Mouse (Mus musculus): Measurements from ENCODE around the gene Il1rap.

Gene Il1rap

DNA sequence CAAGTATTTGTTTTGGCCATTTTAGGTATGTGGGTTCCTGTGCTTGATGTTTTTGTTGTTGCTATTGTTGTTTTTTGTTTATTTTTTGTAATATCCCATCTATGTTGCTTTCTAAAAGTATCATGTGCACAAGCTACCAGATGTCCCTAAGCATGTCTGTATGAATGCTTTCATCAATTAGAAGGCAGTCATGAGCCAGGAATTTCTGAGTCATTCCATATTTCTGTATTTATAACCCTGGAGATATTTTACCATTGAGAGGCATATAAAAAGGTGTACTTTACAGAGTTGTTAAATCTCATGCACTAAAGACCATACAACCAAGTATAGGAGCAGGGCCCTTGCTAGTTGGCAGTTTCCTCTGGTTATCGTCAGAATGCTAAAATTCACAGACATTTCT, 41.6 kb downstream of the Il1rap start:
- DNase-seq, result no peak

DNA sequence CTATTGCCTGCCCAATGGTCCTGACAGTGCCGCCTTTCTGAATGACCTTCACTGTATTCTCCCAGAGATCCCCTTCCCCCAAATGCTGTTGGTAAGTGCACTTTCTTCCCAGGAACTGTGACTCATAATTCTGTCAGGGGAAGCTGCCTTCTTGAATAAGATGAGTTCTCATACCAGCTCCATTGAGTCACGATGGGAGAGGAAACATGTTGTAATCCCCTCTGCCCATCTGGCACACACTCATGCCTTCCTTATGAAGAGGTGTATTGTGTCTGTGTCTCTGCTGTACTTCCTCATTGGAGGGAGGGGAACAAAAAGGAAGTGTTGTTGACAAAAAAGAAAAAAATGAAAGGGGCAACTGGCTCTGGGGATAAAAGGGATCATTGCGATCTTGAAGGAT, 44.6 kb downstream of the Il1rap start:
- no peak for DNase-seq

DNA sequence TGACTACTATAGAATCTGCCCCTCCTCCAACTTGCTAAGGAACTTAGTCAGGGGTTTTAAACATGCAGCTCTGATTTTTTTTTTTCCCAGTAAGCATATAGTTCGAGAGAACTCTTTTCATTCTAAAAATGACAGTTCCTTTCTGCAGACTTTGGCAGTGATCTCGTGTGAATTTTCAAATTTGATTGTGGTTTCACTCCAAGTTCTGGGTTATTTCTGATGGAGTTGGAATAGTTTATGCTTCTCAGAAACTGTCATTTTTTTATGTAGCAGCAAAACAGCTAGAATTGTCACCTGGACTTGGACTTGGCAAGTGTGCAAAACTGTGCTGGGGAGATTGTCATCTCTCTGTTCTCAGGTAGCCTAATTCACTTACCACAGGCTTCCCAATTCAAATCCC, 53.3 kb downstream of the Il1rap start:
- no peak for DNase-seq

DNA sequence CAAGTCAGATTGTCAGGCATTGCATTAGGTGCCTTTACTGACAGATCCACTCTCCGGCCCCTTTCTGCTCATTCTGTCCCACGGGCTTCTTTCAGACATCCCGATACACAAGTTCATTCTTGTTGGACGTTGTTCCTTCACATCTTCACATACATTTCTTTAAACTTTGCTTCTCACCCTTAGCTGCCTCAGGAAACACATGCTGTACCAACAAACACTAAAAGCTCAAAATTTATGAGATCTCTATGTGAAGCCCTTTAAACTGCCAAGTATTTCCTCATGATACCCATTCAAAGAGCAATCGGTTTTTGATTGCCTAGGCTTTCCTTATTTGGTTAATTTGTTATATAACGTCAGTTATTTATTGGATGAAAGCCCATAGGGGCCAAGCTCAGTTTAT, 61.6 kb downstream of the Il1rap start:
- no peak for DNase-seq

DNA sequence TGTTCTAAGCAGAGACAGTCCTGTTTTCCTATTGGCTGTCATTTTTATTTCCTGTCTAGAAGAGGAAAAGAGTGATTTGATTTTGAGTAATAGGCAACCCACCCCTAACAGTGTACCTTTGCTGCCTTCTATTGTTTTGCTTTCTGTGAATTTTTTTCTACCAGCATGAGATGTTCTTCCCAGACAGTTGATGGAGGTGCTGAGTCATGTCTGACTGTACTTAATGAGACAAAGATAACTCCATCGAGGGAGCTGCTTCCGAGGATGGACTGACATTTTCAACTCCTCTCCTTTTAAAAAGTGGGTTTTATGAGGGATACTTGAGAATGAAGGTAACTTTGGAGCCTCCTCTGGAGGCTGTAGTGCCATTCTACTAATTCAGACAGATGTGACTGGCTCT, 64.6 kb downstream of the Il1rap start:
- no peak for DNase-seq

DNA sequence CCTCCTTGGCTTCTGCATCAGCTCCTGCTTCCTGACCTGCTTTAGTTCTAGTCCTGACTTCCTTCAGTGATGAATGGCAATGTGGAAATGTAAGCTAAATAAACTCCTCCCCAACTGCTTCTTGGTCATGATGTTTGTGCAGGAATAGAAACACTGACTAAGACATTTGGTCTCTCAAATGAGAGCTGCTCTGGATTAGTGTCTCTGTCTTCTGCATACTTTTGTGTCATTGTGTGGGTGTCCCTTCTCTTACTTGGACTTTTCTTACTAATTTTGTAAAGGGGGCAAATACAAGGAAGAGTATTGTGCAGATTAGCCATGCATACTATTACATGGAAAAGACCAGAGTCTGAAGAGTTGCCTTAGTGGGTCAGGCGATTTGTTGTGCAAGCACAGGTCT, 65.5 kb downstream of the Il1rap start:
- DNase-seq, result no peak

DNA sequence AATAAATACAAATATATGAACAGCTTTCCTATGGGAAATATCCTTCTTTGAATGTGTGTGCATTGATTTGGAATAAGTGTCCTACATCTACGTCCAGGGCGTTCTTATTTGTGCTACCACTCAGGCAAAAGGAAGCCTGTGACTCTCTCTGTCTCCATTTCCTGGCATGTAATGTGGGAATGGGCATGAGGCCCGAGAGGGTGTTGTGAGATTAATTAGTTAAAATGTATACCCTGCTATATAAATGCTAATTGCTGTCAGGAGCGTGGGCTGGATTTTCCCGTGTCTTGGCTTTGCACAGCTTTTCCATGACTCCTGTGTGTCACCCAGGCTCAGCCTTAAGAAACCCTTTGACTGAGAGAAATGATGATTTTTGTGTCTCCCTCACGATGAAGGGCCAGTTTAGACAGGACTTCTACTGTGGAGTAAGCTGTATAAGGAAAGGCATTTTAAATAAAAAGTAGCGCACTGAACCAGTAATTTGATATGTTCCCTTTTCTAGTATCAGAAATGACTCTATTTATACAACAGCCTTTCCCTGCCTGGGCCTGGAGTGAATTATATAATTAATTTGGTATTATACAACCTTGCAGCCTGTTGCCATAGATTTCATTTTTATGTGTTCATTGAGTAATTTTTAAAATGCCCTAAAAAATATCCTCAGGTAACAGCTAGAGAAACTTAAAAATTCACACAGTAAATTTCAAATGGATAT, 81.4 kb downstream of the Il1rap start:
- DNase-seq, result no peak

DNA sequence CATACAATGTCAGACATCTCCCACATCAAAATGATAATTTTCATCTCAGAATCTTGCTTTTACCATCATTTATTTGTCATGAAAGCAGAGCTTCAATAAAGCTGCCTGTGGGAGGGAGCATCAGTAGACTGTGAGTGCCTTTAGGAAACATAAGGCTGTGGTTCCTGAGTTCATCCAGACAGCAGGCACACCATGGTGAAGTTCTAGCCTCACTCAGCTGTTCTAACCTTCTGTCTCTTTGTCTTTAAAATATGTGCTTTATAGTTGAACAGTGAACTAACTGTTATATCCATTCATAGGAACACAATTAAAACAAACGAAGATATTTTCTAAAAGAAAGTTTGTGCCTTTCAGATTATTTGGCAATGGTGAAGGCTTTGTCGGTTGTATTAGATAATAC, 84.9 kb downstream of the Il1rap start:
- DNase-seq, result no peak

DNA sequence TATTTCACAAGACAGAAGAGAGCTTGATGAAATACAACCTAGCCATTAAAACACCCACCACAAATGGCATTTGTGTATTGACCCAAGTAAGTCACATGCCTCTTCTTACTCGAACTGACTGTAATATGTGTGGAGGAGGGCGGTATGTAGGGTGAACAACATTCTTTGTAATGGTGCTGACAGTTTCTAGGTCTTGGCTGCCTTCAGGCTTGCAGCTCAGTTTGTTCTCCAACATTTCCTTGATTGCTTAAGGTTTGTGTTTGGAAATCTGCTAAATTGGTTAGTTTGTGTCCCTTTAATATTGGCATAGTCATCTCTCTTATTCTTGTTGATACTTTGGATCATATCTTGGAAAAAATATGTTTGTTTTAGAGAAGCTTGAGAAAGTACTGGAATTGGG, 87.6 kb downstream of the Il1rap start:
- no peak for DNase-seq

DNA sequence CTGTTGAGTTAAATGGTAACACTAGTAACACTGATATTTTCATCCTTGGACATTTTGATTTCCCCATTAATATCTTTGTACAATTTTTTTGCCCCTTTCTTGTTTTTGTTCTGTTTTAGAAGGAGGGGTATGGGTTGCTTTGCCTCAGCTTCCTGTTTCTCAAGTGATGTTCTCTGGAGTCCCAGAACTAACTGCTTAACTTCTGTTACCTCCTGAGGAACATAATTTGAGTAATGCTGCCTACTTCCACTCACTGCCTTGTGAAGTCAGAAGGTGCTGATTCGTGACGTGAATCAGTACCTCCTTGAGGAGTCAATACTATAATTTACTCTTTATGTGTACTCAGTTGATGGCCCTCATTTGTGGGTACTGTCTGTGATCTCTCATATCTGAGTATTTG, 98.9 kb downstream of the Il1rap start:
- DNase-seq, result no peak

DNA sequence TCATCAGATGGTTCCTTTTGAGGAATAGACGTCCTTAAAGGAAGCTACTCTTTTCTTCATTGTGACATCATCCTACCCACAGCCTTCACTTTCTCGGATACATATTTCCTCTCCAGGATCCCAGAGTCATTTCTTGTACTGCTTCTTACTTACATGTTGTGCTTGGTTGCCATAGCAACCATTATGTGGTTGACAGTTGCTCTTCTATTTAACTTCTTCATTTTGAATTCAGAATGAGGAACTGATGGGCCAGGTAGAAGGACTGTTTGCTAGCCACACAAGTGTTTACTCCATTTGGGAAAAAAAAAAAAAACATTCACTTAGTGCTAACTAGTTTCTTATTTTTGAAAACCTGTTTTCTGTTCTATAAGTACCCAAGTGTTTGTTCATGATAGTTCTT, 108.3 kb downstream of the Il1rap start:
- no peak for DNase-seq

DNA sequence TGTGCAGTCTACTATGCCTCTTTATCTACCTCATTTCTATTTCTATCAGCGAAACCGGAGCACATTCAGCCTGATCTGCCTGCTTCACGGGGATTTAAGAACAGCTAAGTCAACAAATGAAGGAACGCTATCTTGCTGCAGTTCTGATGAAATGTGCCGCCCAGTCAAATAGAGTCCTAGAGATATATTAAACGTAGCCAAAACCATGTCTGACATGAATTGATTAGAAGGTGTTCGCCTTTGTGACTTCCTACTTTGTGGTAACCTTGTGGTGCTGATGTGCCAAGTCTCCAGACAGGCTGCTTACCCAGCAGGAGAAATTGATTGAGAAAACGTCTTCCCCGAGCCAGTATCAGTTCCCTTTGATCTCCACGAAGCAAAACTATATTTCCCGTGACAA, 109.8 kb downstream of the Il1rap start:
- no peak for DNase-seq

DNA sequence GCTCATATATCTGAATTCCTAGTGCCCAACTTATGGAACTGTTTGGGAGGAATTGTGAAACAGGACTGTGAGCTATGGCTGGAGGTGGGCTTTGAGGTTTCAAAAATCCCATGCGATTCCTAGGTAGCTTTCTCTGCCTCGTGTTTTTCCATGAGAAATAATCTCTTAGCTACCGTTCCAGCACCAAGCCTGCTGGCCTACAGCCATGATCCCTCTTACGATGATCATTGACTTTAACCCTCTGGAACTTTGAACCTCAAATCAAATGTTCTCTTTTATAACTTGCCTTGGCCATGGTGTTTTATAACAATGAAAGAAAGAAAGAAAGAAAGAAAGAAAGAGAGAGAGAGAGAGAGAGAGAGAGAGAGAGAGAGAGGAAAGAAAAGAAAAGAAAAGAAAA, 116.6 kb downstream of the Il1rap start:
- no peak for DNase-seq

DNA sequence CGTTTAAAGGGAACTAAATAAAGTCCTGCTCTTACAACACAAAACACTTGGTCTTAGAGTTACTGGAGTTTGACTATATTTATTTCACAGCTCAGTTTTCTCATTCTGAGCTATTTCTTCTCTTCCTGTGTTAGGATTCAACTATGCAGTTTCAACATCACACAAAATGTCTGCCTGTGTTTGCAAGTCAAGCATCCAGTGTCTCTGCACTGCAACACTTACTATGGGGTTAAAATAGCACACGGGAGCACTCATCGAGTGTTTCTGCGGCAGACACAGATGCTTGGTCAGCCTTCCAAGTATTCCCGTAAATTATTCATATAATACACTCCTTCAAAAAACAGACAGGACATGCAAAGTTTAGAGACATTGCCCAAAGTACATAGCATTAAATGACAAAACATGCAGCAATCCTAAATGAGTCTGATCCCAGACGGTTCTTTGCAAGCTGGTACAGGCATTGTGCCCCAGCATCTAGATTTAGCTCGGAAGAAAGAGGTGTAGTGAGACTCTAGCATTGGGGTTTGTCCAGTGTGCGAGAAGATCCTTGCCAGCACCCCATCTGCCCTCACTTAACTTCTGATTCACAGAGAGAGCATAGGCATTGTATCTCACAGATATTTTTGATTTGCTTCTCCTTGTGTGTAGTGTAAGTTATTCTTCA, 119.1 kb downstream of the Il1rap start:
- DNase-seq, result no peak

DNA sequence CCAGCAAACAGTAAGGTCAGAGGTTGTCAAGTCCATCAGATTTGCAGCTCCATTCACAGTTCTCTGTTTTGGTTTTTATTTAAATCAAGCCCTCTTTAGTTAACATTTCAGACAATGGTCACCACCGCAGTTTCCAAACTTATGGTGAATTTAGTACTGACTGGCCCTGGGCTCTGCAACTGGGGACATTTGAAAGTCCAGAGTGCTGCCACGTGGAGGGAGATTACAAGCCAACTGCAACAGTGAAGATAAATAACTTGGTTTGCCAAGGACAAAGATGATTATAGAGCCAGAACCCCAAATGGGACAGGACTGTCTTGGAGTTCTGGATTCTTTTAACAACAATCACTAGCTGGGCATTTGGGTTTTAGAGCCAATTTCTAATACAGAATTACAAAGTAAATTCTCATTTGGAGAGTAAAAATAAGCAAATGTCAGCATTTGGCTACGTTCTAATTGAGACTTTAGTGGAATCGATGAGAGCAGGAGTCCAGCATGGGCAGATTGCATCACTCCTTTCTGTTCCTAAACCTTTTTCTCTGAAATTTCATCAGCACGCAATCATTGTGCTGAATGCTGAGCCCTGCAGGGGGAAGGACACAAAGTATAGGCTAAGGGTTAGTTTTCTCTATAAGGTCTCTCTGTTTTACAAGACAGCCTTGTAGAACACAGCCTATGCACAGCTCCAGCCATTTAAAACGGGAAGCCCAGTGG, 124.3 kb downstream of the Il1rap start:
- no peak for DNase-seq

DNA sequence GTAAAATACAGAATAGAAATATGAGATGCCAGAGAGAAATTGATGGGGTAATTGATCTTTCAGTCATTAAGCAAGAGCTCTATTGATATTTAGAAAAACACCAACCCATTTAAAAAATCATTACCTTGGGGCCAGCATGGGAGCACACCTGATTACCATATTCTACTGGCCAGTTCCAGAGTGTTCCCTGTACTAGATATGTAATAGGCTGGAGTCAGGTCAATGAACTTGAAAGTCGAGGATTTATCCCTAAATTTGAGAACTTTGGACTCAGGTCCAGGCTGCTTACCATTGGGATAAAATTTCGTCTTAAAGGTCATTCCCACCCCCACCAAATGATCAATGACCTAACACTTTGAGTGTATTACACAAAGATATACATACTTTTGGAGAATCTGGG, 125.0 kb downstream of the Il1rap start:
- no peak for DNase-seq

DNA sequence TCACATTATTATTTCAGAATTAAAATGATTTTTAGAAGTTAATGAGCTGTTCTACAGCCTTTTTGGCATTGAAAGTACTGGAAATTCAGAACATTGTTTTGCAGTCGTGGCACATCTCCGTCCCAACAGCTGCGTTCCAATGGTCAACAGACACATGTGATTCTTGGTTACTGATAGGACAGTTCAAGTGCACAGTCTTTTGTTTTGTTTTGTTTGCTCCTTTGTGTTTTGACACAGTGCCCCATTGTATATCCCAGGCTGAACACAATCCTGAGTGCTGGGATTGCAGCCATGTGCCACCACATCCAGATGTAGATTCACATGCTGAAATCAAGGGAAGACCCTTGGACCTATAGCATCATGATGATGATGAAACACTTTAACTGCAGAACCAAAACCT, 129.4 kb downstream of the Il1rap start:
- peak; percentile 1 for DNase-seq

DNA sequence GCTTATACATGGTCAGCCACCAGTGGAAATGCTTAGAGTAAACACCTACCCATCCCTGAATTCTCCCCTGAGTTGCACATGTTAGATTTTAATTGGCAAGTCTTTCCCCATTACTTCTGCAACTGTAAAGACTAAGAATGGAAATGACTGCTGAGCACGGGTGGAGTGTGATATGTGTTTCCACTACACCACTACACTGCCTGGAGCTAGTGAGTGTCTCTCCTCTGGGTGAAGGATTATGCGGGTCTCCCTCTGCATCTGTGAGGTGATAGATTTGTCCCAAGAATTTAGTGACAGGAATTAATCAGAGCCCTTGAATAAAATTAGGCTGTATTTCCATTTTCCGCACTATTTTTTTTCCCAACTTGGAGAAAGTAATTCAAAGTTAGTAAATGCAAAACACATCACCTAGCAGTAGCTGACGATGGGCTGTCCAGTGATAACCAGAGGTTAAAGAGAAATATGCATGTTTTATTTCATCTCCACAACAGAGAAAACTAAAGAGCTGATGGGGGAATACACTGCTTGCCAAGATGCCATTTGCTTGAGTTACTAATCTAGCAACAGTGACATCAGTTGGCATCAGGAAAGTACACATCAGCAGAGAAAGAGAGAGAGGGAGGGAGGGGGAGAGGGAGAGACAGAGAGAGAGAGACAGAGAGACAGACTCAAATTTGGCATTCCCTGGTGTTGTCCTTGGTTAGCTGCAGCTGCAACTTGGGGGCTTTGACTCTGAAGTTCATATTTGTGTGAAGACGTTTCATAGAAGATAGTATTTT, 132.2 kb downstream of the Il1rap start:
- no peak for DNase-seq

DNA sequence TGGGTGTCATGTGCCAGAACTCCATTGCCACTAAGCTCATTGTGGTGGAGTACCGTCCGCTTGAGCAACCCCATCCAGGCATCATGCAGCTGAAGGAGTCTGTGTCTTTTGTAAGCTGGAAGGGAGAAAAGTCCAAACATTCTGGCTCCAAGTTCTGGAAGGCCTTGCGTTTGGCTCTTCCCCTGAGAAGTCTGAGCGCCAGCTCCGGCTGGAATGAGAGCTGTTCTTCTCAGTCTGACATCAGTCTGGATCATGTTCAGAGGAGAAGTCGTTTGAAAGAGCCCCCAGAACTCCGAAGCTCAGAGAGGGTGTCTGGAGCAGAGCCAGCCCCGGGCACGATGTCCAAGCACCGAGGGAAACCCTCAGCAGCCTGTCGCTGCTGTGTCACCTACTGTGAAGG, 141.0 kb downstream of the Il1rap start:
- DNase-seq, result peak; percentile 4

DNA sequence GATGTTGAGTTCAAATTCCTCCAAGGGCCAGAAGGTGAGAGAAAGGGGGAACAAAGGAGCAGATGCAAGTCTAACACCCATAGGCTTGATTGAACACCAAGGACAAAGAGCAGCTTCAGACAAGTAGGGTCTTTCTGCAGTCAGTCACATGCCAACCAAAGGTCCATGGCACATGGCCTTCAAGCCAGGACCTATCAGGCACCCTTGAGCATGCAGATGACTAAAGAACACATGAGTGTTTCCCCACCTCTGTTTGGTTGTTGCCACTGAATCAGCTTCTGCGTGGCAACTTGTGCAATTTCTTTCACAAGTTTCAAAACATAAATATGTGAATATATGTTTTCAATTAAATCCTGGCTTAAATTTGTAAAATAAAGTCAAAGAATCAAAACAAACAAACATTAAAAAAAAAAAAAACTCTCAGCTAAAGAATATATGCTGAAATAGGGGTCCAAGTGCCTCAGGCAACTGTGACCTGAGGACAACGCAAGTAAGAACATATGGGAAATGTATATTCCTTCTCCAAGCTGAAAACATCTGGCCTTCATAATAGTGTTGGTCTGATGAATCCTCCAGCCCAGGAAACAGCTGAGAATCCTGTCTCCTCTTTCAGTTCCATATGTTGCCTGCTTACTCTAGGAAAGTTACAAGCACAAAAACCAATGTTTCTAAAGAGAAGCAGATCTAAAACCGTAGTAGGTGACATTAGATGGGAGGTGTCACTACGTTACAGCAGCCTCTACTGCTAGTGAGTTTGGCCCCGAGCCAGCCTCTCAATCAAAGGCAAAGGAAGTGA, 142.6 kb downstream of the Il1rap start:
- no peak for DNase-seq

DNA sequence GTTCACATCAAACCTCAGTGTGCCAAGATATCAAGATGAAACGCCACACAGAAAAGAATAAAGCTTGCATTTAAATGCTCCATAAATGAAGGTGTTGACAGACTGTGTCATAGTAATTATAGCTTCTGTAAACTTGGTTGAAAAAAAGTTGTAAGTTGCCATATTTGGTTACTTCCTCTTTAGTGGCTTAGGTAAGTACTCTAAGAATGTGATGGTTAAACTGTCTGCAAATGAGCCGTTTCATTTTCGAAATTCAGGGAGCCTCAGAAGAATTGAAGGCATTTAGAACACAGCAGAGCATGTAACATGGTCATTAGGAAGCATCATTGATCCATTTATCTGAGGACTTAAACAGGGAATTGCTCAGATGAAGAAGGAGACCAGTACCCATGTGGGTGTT, 146.6 kb downstream of the Il1rap start:
- no peak for DNase-seq

DNA sequence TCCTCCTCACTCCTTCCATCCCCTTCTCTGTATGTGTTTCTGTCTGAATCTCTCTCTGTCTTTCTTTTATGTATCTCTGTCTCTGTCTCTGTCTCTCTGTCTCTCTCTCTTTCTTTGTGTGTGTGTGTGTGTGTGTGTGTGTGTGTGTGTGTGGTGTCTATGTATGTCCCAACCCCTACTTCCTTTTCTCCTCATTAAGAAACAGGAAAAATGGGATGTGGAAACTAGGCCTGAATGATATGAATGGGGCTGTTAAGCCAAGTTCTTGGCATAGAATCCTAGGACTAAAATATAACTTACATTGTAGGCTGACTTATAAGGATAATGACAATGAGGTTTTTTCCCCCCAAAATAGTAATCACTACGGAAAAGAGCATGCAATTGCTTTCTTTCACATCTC, 149.4 kb downstream of the Il1rap start:
- no peak for DNase-seq

DNA sequence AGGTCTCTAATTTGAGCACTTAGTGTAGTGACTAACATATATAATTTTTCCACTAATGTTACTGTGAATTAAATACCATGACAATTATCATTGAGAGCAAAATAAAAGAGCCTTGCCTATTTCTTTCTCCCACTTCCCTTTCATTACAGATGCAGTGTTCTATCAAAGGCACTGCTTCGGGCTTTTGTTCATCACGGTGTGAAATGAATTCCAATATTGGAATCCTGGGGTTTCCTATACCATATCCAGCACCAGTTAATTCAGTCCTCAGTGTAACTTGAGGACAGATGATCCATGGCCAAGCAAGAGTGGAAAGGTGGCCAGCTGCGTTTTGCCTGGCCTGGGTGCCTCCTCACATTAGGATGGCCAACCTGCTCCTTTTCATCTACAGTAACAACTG, 151.1 kb downstream of the Il1rap start:
- DNase-seq, result no peak

Data from cerebellum, adult 11 months (tissue).